Mouse (Mus musculus) ES-Bruce4 (cell line): Measurements from ENCODE around the gene Sh3rf1.

Experiments used
- CTCF ChIP-seq: IDR thresholded peaks from one replicate; pipeline ENCODE4 v1.8.1; 2011; ENCODE audit warnings: low read depth, low read length
- EP300 ChIP-seq: IDR thresholded peaks from 2 replicates; pipeline ENCODE4 v1.6.1; 2011; ENCODE audit warnings: low read depth, low read length; ENCODE audit not compliant: insufficient read depth
- POLR2A ChIP-seq: IDR thresholded peaks from one replicate; pipeline ENCODE4 v1.8.1; 2011; ENCODE audit warnings: low read length; ENCODE audit not compliant: insufficient read depth

- no peak for TF ChIP-seq POLR2A
- TF ChIP-seq CTCF, result no peak
- no peak for TF ChIP-seq EP300
These were observed 19.2 kb downstream of the Sh3rf1 start for GRCm38 (mm10) chr8:61242896-61243295.
